Mouse (Mus musculus): ENCODE measurements at regions not wholly inside any gene's neighbourhood (a gene's known extent, or its start where the extent isn't known, plus 50 kb on each side); places are given as distances from the start of the nearest gene placed in this dataset.

DNA sequence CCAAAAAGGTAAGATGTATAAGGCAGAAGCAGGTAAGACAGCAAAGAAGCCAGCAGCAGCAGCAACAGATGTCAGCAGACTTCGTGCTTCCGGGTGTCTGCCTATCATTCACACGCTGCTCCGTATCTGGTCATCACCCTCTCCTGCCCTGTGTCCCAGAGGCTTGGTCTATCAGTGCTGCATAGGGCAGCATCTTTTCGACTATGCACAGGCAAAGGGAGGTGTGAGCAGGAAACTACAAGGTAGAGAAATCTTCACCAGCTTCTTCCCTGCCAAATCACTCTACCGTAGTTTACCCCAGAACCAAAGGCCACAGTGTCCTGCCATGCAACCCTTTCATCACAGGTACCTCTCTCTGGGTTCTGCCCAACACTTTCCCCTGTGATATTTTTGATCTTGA, 156.5 kb downstream of the Zfp36l1 start:
- WGBS, result 80% methylated on average over 6 of the region's 6 CpGs
- H3K36me3 ChIP-seq, result no peaks in the 10 kb centered on the region
- DNase-seq (ENCODE audit: low spot score), result no peak

DNA sequence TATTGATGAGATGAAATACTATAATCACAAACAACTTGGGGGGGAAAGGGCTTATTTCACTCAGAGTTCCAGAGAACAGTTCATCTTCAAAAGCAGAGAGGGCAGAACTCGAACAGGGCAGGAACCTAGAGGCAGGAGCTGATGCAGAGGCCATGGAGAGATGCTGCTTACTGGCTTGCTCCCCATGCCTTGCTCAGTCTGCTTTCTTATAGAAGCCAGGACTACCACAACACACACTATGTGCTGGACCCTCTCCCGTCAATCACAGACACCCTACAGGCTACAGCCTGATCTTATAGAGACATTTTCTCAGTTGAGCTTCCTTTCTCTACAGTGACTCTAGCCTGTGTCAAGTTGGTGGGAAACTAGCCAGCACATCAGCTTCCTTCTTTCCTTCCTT, 157.3 kb downstream of the Zfp36l1 start:
- H3K36me3 ChIP-seq, result no peaks in the 10 kb centered on the region
- H3K9me3 ChIP-seq (replicated peaks), result no peaks in the 10 kb centered on the region
- no peak overlapping the region for H3K4me3 ChIP-seq
- H3K27ac ChIP-seq, result no peak overlapping the region
- 77% methylated on average over 2 of the region's 2 CpGs for WGBS
- peaks cover 23% of the 10 kb centered on the region for H3K4me1 ChIP-seq
- no peak for DNase-seq (ENCODE audit: low spot score)
- no peaks in the 10 kb centered on the region for H3K27me3 ChIP-seq (ENCODE audit: low read depth, poor library complexity, severe bottlenecking)

More for the DNA sequence above, 156.5 kb downstream of the Zfp36l1 start:
- Histone ChIP-seq H3K4me1 (peaks cover 22% of the 10 kb centered on the region), H3K27me3 (ENCODE audit: low read depth, poor library complexity, severe bottlenecking) (no peaks in the 10 kb centered on the region), H3K9me3 (replicated peaks) (no peaks in the 10 kb centered on the region), H3K27ac (no peak overlapping the region), H3K4me3 (no peak overlapping the region)

DNA sequence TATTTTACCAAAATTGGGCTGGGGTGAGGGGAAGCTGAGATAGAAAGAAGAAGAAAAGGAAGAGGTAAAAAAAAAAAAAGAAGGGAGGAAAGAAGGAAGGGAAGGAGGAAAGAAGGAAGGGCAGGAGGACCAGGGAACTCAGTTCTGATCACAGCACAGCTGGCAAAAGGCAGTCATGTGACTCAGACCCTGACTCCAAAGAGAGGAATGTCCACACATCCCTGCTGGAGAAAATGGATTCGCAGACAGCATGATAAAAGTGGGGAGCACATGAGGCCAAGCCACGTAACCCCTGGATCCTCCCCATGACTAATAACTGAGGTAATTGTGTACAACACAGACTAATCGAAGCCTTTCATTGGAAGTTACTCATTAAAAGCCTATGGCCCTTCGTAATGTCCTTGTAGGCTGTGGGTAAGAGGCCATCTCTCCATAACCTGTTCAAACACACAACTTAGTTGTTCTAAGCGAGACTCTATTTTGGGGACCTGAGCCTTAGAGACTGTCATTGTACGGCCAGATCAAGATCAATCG, 162.2 kb downstream of the Zfp36l1 start:
- H3K27ac ChIP-seq, result no peak overlapping the region
- no peak for DNase-seq (ENCODE audit: low spot score)
- 92% methylated on average over 7 of the region's 7 CpGs for WGBS

DNA sequence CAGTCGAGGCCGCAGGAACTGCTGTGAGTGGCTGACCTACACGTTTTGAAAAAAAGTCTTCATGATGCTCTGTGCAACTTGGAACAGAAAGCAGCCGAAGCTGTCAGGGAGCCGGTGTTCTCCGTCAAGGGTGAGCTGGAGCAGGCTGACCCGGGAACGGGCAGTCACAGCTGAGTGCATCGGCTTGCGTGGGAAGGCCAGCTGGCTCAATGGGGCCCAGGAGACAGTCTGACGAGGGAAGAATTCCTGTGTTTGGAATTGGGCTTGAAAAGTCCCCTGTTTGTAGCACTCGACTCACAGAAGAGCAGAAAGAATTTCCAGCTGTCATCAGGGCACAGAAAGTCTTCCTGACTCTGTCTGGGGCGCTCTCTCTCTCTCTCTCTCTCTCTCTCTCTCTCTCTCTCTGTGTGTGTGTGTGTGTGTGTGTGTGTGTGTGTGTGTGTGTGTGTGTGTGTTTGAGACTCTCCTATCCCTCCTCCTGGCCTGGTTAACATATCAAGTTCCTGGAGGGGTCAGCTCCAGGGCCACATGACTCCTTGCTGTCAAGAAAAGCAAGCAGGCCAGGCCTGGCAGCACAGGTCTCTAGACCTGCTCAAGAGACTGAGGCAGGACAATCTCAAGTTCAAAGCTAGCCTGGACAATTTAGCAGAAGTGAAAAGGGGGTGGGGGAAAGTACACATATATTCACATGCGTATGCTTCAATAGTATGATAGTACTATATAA, 163.6 kb downstream of the Zfp36l1 start:
- Histone ChIP-seq H3K27ac (peak overlapping the region; percentile 69), H3K36me3 (no peaks in the 10 kb centered on the region), H3K9me3 (replicated peaks) (no peaks in the 10 kb centered on the region), H3K4me1 (peaks cover 48% of the 10 kb centered on the region), H3K27me3 (ENCODE audit: low read depth, poor library complexity, severe bottlenecking) (no peaks in the 10 kb centered on the region), H3K4me3 (no peak overlapping the region)
- 52% methylated on average over 14 of the region's 14 CpGs for WGBS
- DNase-seq (ENCODE audit: low spot score), result no peak

More for the DNA sequence above, 162.2 kb downstream of the Zfp36l1 start:
- Histone ChIP-seq H3K36me3 (no peaks in the 10 kb centered on the region), H3K4me1 (peaks cover 35% of the 10 kb centered on the region), H3K4me3 (no peak overlapping the region), H3K9me3 (replicated peaks) (no peaks in the 10 kb centered on the region), H3K27me3 (ENCODE audit: low read depth, poor library complexity, severe bottlenecking) (no peaks in the 10 kb centered on the region)

GRCm38 (mm10) chr12:79947574-79947973, 165.2 kb downstream of the Zfp36l1 start:
- no peak for DNase-seq (ENCODE audit: low spot score)
- Histone ChIP-seq H3K27ac (no peak overlapping the region), H3K9me3 (replicated peaks) (no peaks in the 10 kb centered on the region), H3K4me1 (peaks cover 65% of the 10 kb centered on the region), H3K4me3 (no peak overlapping the region), H3K27me3 (ENCODE audit: low read depth, poor library complexity, severe bottlenecking) (no peaks in the 10 kb centered on the region), H3K36me3 (no peaks in the 10 kb centered on the region)
- 89% methylated on average over 4 of the region's 4 CpGs for WGBS

GRCm38 (mm10) chr12:79946777-79947176, 166.0 kb downstream of the Zfp36l1 start:
- WGBS, result 85% methylated on average over 10 of the region's 10 CpGs
- Histone ChIP-seq H3K36me3 (no peaks in the 10 kb centered on the region), H3K4me3 (no peak overlapping the region), H3K27ac (peak overlapping the region; percentile 82; the same call in 1 of the 2 replicates), H3K9me3 (replicated peaks) (no peaks in the 10 kb centered on the region), H3K27me3 (ENCODE audit: low read depth, poor library complexity, severe bottlenecking) (no peaks in the 10 kb centered on the region), H3K4me1 (peaks cover 72% of the 10 kb centered on the region)
- DNase-seq (ENCODE audit: low spot score), result no peak

GRCm38 (mm10) chr12:79945899-79946298, 166.9 kb downstream of the Zfp36l1 start:
- Histone ChIP-seq H3K4me1 (peaks cover 73% of the 10 kb centered on the region), H3K36me3 (no peaks in the 10 kb centered on the region), H3K9me3 (replicated peaks) (no peaks in the 10 kb centered on the region), H3K27me3 (ENCODE audit: low read depth, poor library complexity, severe bottlenecking) (no peaks in the 10 kb centered on the region), H3K4me3 (no peak overlapping the region), H3K27ac (peak overlapping the region; percentile 82)
- WGBS, result 93% methylated on average over 4 of the region's 4 CpGs
- no peak for DNase-seq (ENCODE audit: low spot score)

GRCm38 (mm10) chr12:79944714-79945493, 167.9 kb downstream of the Zfp36l1 start:
- no peaks in the 10 kb centered on the region for H3K9me3 ChIP-seq (replicated peaks)
- no peaks in the 10 kb centered on the region for H3K36me3 ChIP-seq
- no peak overlapping the region for H3K4me3 ChIP-seq
- H3K4me1 ChIP-seq, result peaks cover 70% of the 10 kb centered on the region
- peak overlapping the region; percentile 82 for H3K27ac ChIP-seq
- 22% methylated on average over 6 of the region's 6 CpGs for WGBS
- H3K27me3 ChIP-seq (ENCODE audit: low read depth, poor library complexity, severe bottlenecking), result no peaks in the 10 kb centered on the region
- DNase-seq (ENCODE audit: low spot score), result peak; percentile 52

DNA sequence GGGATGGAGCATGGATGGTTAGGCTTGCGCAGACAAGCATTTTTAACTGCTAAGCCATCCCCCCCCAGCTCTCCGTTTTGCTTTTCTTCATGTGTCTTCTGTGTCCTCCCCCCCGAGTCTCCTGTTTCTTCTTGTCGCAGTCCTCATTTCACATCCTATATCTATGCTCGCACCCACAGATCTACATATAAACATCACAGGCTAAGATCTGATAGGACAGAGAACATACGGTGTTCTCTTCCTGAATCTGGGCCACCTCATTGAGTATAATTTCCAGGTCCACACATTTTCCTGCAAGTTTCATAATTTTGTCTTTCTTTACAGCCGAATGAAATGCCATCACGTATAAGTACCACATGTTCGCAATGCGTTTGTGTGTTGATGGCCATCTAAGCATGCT, 168.7 kb downstream of the Zfp36l1 start:
- WGBS, result 88% methylated on average over 10 of the region's 10 CpGs
- Histone ChIP-seq H3K4me3 (no peak overlapping the region), H3K27ac (peak overlapping the region; percentile 82), H3K36me3 (no peaks in the 10 kb centered on the region), H3K27me3 (ENCODE audit: low read depth, poor library complexity, severe bottlenecking) (no peaks in the 10 kb centered on the region), H3K9me3 (replicated peaks) (no peaks in the 10 kb centered on the region), H3K4me1 (peaks cover 64% of the 10 kb centered on the region)
- DNase-seq (ENCODE audit: low spot score), result no peak

- no peaks in the 10 kb centered on the region for H3K9me3 ChIP-seq (replicated peaks)
- no peaks in the 10 kb centered on the region for H3K27me3 ChIP-seq (ENCODE audit: low read depth, poor library complexity, severe bottlenecking)
- peak; percentile 49 for DNase-seq (ENCODE audit: low spot score)
- H3K4me3 ChIP-seq, result no peak overlapping the region
- H3K36me3 ChIP-seq, result no peaks in the 10 kb centered on the region
- H3K4me1 ChIP-seq, result peaks cover 58% of the 10 kb centered on the region
- 42% methylated on average over 10 of the region's 10 CpGs for WGBS
- peak overlapping the region; percentile 74 for H3K27ac ChIP-seq
These were observed 170.2 kb downstream of the Zfp36l1 start for GRCm38 (mm10) chr12:79942563-79943131.

- H3K27me3 ChIP-seq (ENCODE audit: low read depth, poor library complexity, severe bottlenecking), result no peaks in the 10 kb centered on the region
- no peak for DNase-seq (ENCODE audit: low spot score)
- peak overlapping the region; percentile 74; the same call in 1 of the 2 replicates for H3K27ac ChIP-seq
- no peak overlapping the region for H3K4me3 ChIP-seq
- WGBS, result 36% methylated on average over 3 of the region's 3 CpGs
- H3K36me3 ChIP-seq, result no peaks in the 10 kb centered on the region
- H3K9me3 ChIP-seq (replicated peaks), result no peaks in the 10 kb centered on the region
- H3K4me1 ChIP-seq, result peaks cover 64% of the 10 kb centered on the region
These were observed 171.0 kb downstream of the Zfp36l1 start for GRCm38 (mm10) chr12:79941828-79942227.

- H3K27ac ChIP-seq, result no peak overlapping the region
- no peaks in the 10 kb centered on the region for H3K27me3 ChIP-seq (ENCODE audit: low read depth, poor library complexity, severe bottlenecking)
- no peaks in the 10 kb centered on the region for H3K9me3 ChIP-seq (replicated peaks)
- no peak overlapping the region for H3K4me3 ChIP-seq
- no peak for DNase-seq (ENCODE audit: low spot score)
- H3K4me1 ChIP-seq, result peaks cover 50% of the 10 kb centered on the region
- 95% methylated on average over 9 of the region's 9 CpGs for WGBS
- no peaks in the 10 kb centered on the region for H3K36me3 ChIP-seq
These were observed 173.4 kb downstream of the Zfp36l1 start for GRCm38 (mm10) chr12:79939436-79939835.

GRCm38 (mm10) chr12:79937876-79938275, 174.9 kb downstream of the Zfp36l1 start:
- Histone ChIP-seq H3K4me3 (no peak overlapping the region), H3K4me1 (peaks cover 35% of the 10 kb centered on the region), H3K36me3 (no peaks in the 10 kb centered on the region), H3K27me3 (ENCODE audit: low read depth, poor library complexity, severe bottlenecking) (no peaks in the 10 kb centered on the region), H3K27ac (peak overlapping the region; percentile 72), H3K9me3 (replicated peaks) (no peaks in the 10 kb centered on the region)
- 91% methylated on average over 4 of the region's 4 CpGs for WGBS
- DNase-seq (ENCODE audit: low spot score), result no peak
